Mouse (Mus musculus): ENCODE measurements at regions not wholly inside any gene's neighbourhood (a gene's known extent, or its start where the extent isn't known, plus 50 kb on each side); places are given as distances from the start of the nearest gene placed in this dataset.
A peak's percentile ranks its signal among the peaks of the same experiment; 100 is the strongest.

- no peaks in the 10 kb centered on the region for H3K4me1 ChIP-seq
- H3K27ac ChIP-seq: no peak overlapping the region
- no peaks in the 10 kb centered on the region for H3K27me3 ChIP-seq (ENCODE audit: poor library complexity, severe bottlenecking)
- H3K9me3 ChIP-seq: no peaks in the 10 kb centered on the region
- no peak for DNase-seq (ENCODE audit: extremely low spot score, low spot score)
- WGBS: 73% methylated on average over 12 of the region's 12 CpGs
- H3K4me3 ChIP-seq: no peak overlapping the region
- H3K36me3 ChIP-seq (replicated peaks): no peaks in the 10 kb centered on the region
These were observed 300.1 kb upstream of the Kazn start for GRCm38 (mm10) chr4:142539200-142539750.

GRCm38 (mm10) chr4:142527080-142527479 lies 287.9 kb upstream of the Kazn start:
- no peaks in the 10 kb centered on the region for H3K27me3 ChIP-seq (ENCODE audit: poor library complexity, severe bottlenecking)
- no peak for DNase-seq (ENCODE audit: extremely low spot score, low spot score)
- 75% methylated on average over 6 of the region's 6 CpGs for WGBS
- no peak overlapping the region for H3K27ac ChIP-seq
- no peaks in the 10 kb centered on the region for H3K4me1 ChIP-seq
- no peaks in the 10 kb centered on the region for H3K9me3 ChIP-seq
- no peaks in the 10 kb centered on the region for H3K36me3 ChIP-seq (replicated peaks)
- no peak overlapping the region for H3K4me3 ChIP-seq

GRCm38 (mm10) chr4:142517478-142518455 lies 278.6 kb upstream of the Kazn start:
- WGBS: 79% methylated on average over 21 of the region's 21 CpGs
- H3K27me3 ChIP-seq (ENCODE audit: poor library complexity, severe bottlenecking): no peaks in the 10 kb centered on the region
- H3K27ac ChIP-seq: no peak overlapping the region
- no peak for DNase-seq (ENCODE audit: extremely low spot score, low spot score)
- no peaks in the 10 kb centered on the region for H3K36me3 ChIP-seq (replicated peaks)
- H3K4me3 ChIP-seq: no peak overlapping the region
- H3K4me1 ChIP-seq: peaks cover 9% of the 10 kb centered on the region; the same call in 1 of the 2 replicates
- no peaks in the 10 kb centered on the region for H3K9me3 ChIP-seq

- H3K4me3 ChIP-seq: no peak overlapping the region
- H3K36me3 ChIP-seq (replicated peaks): no peaks in the 10 kb centered on the region
- no peak for DNase-seq (ENCODE audit: extremely low spot score, low spot score)
- no peak overlapping the region for H3K27ac ChIP-seq
- H3K4me1 ChIP-seq: peaks cover 9% of the 10 kb centered on the region; the same call in 1 of the 2 replicates
- no peaks in the 10 kb centered on the region for H3K27me3 ChIP-seq (ENCODE audit: poor library complexity, severe bottlenecking)
- H3K9me3 ChIP-seq: no peaks in the 10 kb centered on the region
- WGBS: 80% methylated on average over 4 of the region's 4 CpGs
These were observed 275.6 kb upstream of the Kazn start for GRCm38 (mm10) chr4:142514751-142515150.

- Histone ChIP-seq H3K4me3 (no peak overlapping the region), H3K27me3 (ENCODE audit: poor library complexity, severe bottlenecking) (peaks cover 20% of the 10 kb centered on the region), H3K4me1 (peaks cover 29% of the 10 kb centered on the region), H3K36me3 (replicated peaks) (no peaks in the 10 kb centered on the region), H3K27ac (no peak overlapping the region), H3K9me3 (no peaks in the 10 kb centered on the region)
- 91% methylated on average over 2 of the region's 2 CpGs for WGBS
- DNase-seq (ENCODE audit: extremely low spot score, low spot score): no peak
These were observed 270.2 kb upstream of the Kazn start for GRCm38 (mm10) chr4:142509386-142509785.

GRCm38 (mm10) chr4:142506383-142507211 lies 267.4 kb upstream of the Kazn start:
- peak; percentile 20 for DNase-seq (ENCODE audit: extremely low spot score, low spot score)
- Histone ChIP-seq H3K27me3 (ENCODE audit: poor library complexity, severe bottlenecking) (peaks cover 20% of the 10 kb centered on the region), H3K36me3 (replicated peaks) (no peaks in the 10 kb centered on the region), H3K9me3 (no peaks in the 10 kb centered on the region), H3K27ac (no peak overlapping the region), H3K4me1 (peaks cover 29% of the 10 kb centered on the region), H3K4me3 (no peak overlapping the region)
- 17% methylated on average over 13 of the region's 13 CpGs for WGBS

- Histone ChIP-seq H3K4me1 (peaks cover 29% of the 10 kb centered on the region), H3K27me3 (ENCODE audit: poor library complexity, severe bottlenecking) (peaks cover 20% of the 10 kb centered on the region), H3K27ac (no peak overlapping the region), H3K9me3 (no peaks in the 10 kb centered on the region), H3K4me3 (no peak overlapping the region), H3K36me3 (replicated peaks) (no peaks in the 10 kb centered on the region)
- 93% methylated on average over 15 of the region's 15 CpGs for WGBS
- no peak for DNase-seq (ENCODE audit: extremely low spot score, low spot score)
These were observed 264.6 kb upstream of the Kazn start for GRCm38 (mm10) chr4:142503761-142504160.

GRCm38 (mm10) chr4:142501177-142501576 lies 262.0 kb upstream of the Kazn start:
- Histone ChIP-seq H3K9me3 (no peaks in the 10 kb centered on the region), H3K4me1 (peaks cover 30% of the 10 kb centered on the region), H3K27me3 (ENCODE audit: poor library complexity, severe bottlenecking) (peaks cover 28% of the 10 kb centered on the region), H3K27ac (no peak overlapping the region), H3K4me3 (no peak overlapping the region), H3K36me3 (replicated peaks) (no peaks in the 10 kb centered on the region)
- no peak for DNase-seq (ENCODE audit: extremely low spot score, low spot score)
- WGBS: 89% methylated on average over 8 of the region's 8 CpGs

GRCm38 (mm10) chr4:142500541-142500940 lies 261.3 kb upstream of the Kazn start:
- DNase-seq (ENCODE audit: extremely low spot score, low spot score): no peak
- H3K36me3 ChIP-seq (replicated peaks): no peaks in the 10 kb centered on the region
- WGBS: 86% methylated on average over 7 of the region's 7 CpGs
- H3K27ac ChIP-seq: no peak overlapping the region
- peaks cover 31% of the 10 kb centered on the region for H3K27me3 ChIP-seq (ENCODE audit: poor library complexity, severe bottlenecking)
- peaks cover 26% of the 10 kb centered on the region for H3K4me1 ChIP-seq
- no peak overlapping the region for H3K4me3 ChIP-seq
- no peaks in the 10 kb centered on the region for H3K9me3 ChIP-seq

GRCm38 (mm10) chr4:142496605-142497004 lies 257.4 kb upstream of the Kazn start:
- H3K27me3 ChIP-seq (ENCODE audit: poor library complexity, severe bottlenecking): peaks cover 36% of the 10 kb centered on the region
- peaks cover 19% of the 10 kb centered on the region for H3K4me1 ChIP-seq
- no peaks in the 10 kb centered on the region for H3K9me3 ChIP-seq
- H3K27ac ChIP-seq: peak overlapping the region; percentile 5; the same call in 1 of the 2 replicates
- DNase-seq (ENCODE audit: extremely low spot score, low spot score): no peak
- WGBS: 58% methylated on average over 12 of the region's 12 CpGs
- no peaks in the 10 kb centered on the region for H3K36me3 ChIP-seq (replicated peaks)
- no peak overlapping the region for H3K4me3 ChIP-seq

GRCm38 (mm10) chr4:142492926-142493492 lies 253.8 kb upstream of the Kazn start:
- no peaks in the 10 kb centered on the region for H3K9me3 ChIP-seq
- peaks cover 30% of the 10 kb centered on the region for H3K27me3 ChIP-seq (ENCODE audit: poor library complexity, severe bottlenecking)
- no peaks in the 10 kb centered on the region for H3K36me3 ChIP-seq (replicated peaks)
- 82% methylated on average over 10 of the region's 10 CpGs for WGBS
- no peak overlapping the region for H3K27ac ChIP-seq
- no peak for DNase-seq (ENCODE audit: extremely low spot score, low spot score)
- H3K4me1 ChIP-seq: peaks cover 15% of the 10 kb centered on the region
- no peak overlapping the region for H3K4me3 ChIP-seq

- WGBS: 72% methylated on average over 4 of the region's 4 CpGs
- Histone ChIP-seq H3K36me3 (replicated peaks) (no peaks in the 10 kb centered on the region), H3K27ac (0 out of 2 replicates have a peak overlapping the region, but pooled peaks have one; percentile 0), H3K27me3 (ENCODE audit: poor library complexity, severe bottlenecking) (no peaks in the 10 kb centered on the region), H3K4me1 (0 out of 2 replicates have a peak, but pooled peaks cover 5% of the 10 kb centered on the region), H3K4me3 (no peak overlapping the region), H3K9me3 (no peaks in the 10 kb centered on the region)
- DNase-seq (ENCODE audit: extremely low spot score, low spot score): no peak
These were observed 246.7 kb upstream of the Kazn start for GRCm38 (mm10) chr4:142485784-142486423.

Data from forebrain, embryonic 10.5 days (tissue).